Comparison of ENCODE assay signal across 33 mouse cellular contexts in the genomic region with DNA sequence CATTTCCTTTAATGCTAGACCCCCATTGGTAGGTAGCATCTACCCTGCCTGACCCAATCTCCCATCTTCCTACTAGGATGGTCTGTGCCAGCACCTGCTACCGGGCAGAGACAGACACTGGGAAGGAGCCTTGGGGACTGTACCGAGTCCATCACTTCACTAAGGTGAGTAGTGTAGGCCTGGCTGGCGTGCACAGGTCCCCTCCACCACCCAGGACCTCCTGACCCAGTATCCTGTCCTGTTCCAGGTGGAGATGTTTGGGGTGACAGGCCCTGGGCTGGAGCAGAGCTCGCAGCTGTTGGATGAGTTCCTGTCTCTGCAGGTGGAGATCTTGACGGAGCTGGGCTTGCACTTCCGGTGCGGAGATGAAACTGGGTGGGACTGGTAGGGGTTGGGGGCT. TPM values are rescaled to one million over a fixed set of nuclear protein-coding genes. Genes with fewer than 3 reads are reported as not detected.
"Had no signal": no experiment of that assay in that cellular context is flagged by ENCODE, and none has a peak within 500 bp of the region (broad histone marks: within the 10 kb centered on the region; RNA-seq: fewer than 3 reads in every experiment).

No protein-coding gene starts in this region.

- H3K27me3 ChIP-seq: kidney, embryonic 15.5 days; limb, embryonic 13.5 days; limb, embryonic 15.5 days had no signal

- H3K4me3 ChIP-seq: heart, adult 2 months; kidney, embryonic 15.5 days; limb, embryonic 13.5 days; limb, embryonic 15.5 days; liver, embryonic 12.5 days had no signal

- H3K9ac ChIP-seq: hindbrain, embryonic 14.5 days; kidney, embryonic 15.5 days; limb, embryonic 13.5 days; limb, embryonic 15.5 days; liver, embryonic 12.5 days; liver, embryonic 14.5 days had no signal

- H3K4me2 ChIP-seq: hindbrain, embryonic 14.5 days; kidney, embryonic 15.5 days; limb, embryonic 13.5 days; limb, embryonic 15.5 days; liver, embryonic 12.5 days had no signal

- H3K9me3 ChIP-seq: kidney, embryonic 15.5 days; limb, embryonic 13.5 days; limb, embryonic 15.5 days; liver, embryonic 12.5 days had no signal

- H3K27ac ChIP-seq: heart, adult 2 months; hindbrain, embryonic 14.5 days; kidney, embryonic 15.5 days; kidney, postnatal 0 days; limb, embryonic 13.5 days; limb, embryonic 15.5 days; liver, embryonic 12.5 days; liver, embryonic 14.5 days had no signal

- ATAC-seq: hindbrain, embryonic 16.5 days; intestine, embryonic 16.5 days; liver, embryonic 12.5 days had no signal

- H3K4me1 ChIP-seq: kidney, embryonic 15.5 days; limb, embryonic 13.5 days; liver, embryonic 12.5 days had no signal

- DNase-seq: gastrocnemius, postnatal 14 days; gastrocnemius, postnatal 36 days; heart, adult 2 months; heart, postnatal 10 days; heart, postnatal 36 days; kidney, adult 11 months; kidney, adult 2 months; kidney, adult 9 months; kidney, postnatal 14 days; kidney, postnatal 36 days; layer of hippocampus, adult 9-11 months; layer of hippocampus, postnatal 36 days; left cerebral cortex, postnatal 4 days had no signal

RNA-seq across cellular contexts. Expression of a gene that starts 6.0 kb away (rescaled TPM):
- total RNA-seq: gastrocnemius, adult 18-20 months; gastrocnemius, adult 8-10 months; gastrocnemius, postnatal 14 days; gastrocnemius, postnatal 36 days; heart, adult 2 months; heart, postnatal 10 days; heart, postnatal 36 days; hematopoietic stem cell, adult 5-6 weeks; liver, adult 2 months had no signal
- polyA plus RNA-seq: gonadal fat pad, adult 2 months; heart, adult 2 months; heart, embryonic 14.5 days; heart, embryonic 16.5 days; intestine, embryonic 14.5 days; intestine, embryonic 16.5 days; kidney, adult 2 months; kidney, embryonic 15.5 days; kidney, postnatal 0 days; large intestine, adult 2 months; limb, embryonic 11.5 days; limb, embryonic 13.5 days; liver, adult 2 months; liver, embryonic 12.5 days; liver, embryonic 14.5 days; liver, embryonic 16.5 days had no signal
